Mouse (Mus musculus) A20 (cell line): Measurements from ENCODE around the gene Spata6.

Experiments
- DNase-seq: peaks from one replicate; pipeline ENCODE4 v3.0.0-alpha.2; 2011; ENCODE audit warnings: low read depth, low spot score

The Spata6 gene

GRCm38 (mm10) chr4:111838882-111839281, 119.1 kb downstream of the Spata6 start:
- DNase-seq = no peak

- DNase-seq = no peak
Measured at GRCm38 (mm10) chr4:111852626-111853025, 132.8 kb downstream of the Spata6 start.

GRCm38 (mm10) chr4:111866701-111867100, 146.9 kb downstream of the Spata6 start:
- no peak for DNase-seq

GRCm38 (mm10) chr4:111867743-111868401, 148.1 kb downstream of the Spata6 start:
- no peak for DNase-seq
